Mouse (Mus musculus) thymus, adult 2 months (tissue): ENCODE measurements at regions not wholly inside any gene's neighbourhood (a gene's known extent, or its start where the extent isn't known, plus 50 kb on each side); places are given as distances from the start of the nearest gene placed in this dataset.

Source experiments
- CTCF ChIP-seq: fragments of 200-500 bp; IDR thresholded peaks from 2 replicates; pipeline ENCODE4 v1.5.1; 2012; ENCODE audit warnings: mild to moderate bottlenecking, control low read depth, low read length, moderate library complexity, borderline replicate concordance; ENCODE audit not compliant: control insufficient read depth, poor library complexity, insufficient read depth; ENCODE audit errors: extremely low read depth
- POLR2A ChIP-seq: fragments of 200-500 bp; IDR thresholded peaks from 2 replicates; pipeline ENCODE4 v1.6.1; 2012; ENCODE audit warnings: mild to moderate bottlenecking, low read length, control low read depth, moderate library complexity; ENCODE audit not compliant: control insufficient read depth, poor library complexity, insufficient read depth; ENCODE audit errors: extremely low read depth

DNA sequence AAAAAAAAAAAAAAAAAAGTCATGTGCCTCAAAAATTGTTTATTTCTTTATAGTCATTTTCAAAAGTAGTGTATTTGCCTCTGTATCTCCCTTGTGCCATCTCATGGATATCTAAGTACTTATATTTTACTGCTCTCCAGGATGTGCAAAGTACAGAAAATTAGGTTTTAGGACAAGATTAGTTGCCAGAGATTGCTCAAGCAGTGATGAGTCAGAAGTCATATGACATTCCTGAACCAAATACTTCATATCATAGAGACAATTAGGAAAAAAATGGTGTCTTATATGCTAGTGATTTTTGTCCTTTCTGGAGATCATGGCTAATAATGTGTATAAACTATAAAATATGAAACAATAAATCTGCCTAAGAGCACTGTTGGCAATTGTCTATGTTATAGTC, 201.7 kb downstream of the Spry2 start:
- no peak for TF ChIP-seq CTCF
- no peak for TF ChIP-seq POLR2A
